Mouse (Mus musculus): ENCODE results near the gene Abhd6. TPM values are rescaled to one million over a fixed set of nuclear protein-coding genes. Genes with fewer than 3 reads are reported as not detected.
A peak's percentile ranks its signal among the peaks of the same experiment; 100 is the strongest.

Gene Abhd6
- total RNA-seq, 1 experiment from 2014 or later = 1.9 TPM

GRCm38 (mm10) chr14:8095562-8095950, 92.9 kb downstream of the Abhd6 start:
- no peak for ATAC-seq (replicated peaks; ENCODE audit: insufficient number of reproducible peaks, low FRiP score, low TSS enrichment, poor library complexity, severe bottlenecking)

- ATAC-seq (replicated peaks; ENCODE audit: insufficient number of reproducible peaks, low FRiP score, low TSS enrichment, poor library complexity, severe bottlenecking) = peak; percentile 80
Observed at GRCm38 (mm10) chr14:8097978-8098686, 95.4 kb downstream of the Abhd6 start, which contains the start of gene Pxk. Gene Pxk (plus strand): TSS chr14:8098211.

DNA sequence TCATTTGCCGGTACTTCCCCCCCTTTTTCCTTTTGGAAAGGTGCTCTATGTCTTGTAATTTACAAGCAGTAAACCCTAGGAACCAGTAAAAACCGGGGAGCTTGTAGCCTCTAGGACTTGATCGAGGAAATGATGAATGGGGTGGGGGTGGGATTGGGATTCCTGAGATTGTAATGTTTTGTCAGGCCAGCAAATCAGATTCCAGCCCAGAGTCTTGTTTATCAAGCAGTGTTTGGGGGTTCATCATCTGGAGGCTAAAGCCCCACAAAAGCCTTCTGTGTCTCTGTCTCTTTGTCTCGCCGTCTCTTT, 95.9 kb downstream of the Abhd6 start:
- ATAC-seq (replicated peaks; ENCODE audit: insufficient number of reproducible peaks, low FRiP score, low TSS enrichment, poor library complexity, severe bottlenecking) = no peak

DNA sequence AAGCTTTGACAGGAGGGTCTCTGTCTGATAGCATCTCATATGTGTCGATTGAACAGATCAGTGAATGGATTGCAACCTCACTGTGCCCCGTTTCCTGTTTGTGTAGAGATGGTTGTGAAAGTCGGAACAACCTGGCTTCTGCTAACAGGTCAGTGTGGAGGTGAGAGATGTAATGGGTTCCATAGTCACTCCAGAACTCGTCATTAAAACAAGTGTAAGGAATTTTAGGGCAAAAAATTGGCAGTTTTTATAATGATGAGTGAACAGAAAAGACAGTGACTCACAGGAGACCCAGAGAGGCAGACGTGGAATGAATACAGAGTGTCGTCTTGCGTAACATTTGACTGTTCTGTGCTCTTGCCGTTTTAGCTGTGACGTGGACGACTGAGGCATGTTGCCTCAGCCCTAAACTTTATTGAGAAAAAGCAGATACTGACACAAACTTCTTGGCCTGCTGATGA, 96.9 kb downstream of the Abhd6 start:
- ATAC-seq (replicated peaks; ENCODE audit: insufficient number of reproducible peaks, low FRiP score, low TSS enrichment, poor library complexity, severe bottlenecking) = peak; percentile 66

- no peak for ATAC-seq (replicated peaks; ENCODE audit: insufficient number of reproducible peaks, low FRiP score, low TSS enrichment, poor library complexity, severe bottlenecking)
Observed at GRCm38 (mm10) chr14:8101886-8102285, 99.2 kb downstream of the Abhd6 start.

DNA sequence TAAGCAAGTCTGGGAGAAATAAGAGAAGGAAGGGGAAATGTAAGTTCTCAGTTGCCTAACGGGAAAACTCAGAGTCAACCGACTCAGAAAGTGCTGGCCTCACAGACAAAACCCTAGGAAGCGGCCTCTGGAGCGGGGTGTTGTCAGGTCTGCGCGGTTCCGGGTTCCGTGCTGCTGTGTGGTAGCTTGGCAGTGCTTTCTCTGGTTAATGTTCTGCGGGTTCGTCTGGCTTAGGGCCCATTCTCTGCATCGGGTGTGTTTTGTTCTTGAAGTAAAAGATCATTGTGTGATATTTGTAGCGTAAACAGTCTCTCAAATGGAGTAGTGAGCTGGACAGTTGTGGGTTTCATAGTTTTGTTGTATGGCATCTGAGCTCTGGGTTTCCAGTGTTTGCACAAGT, 100.0 kb downstream of the Abhd6 start:
- no peak for ATAC-seq (replicated peaks; ENCODE audit: insufficient number of reproducible peaks, low FRiP score, low TSS enrichment, poor library complexity, severe bottlenecking)

Other genes starting within 250 kb of the Abhd6 start
- not detected in 3 replicates for gene Gm26661, start 211.3 kb upstream of the Abhd6 start, total RNA-seq (2017)
- 8.0 to 12.0 TPM (median 8.2 TPM) in 3 replicates for gene Flnb, start 184.9 kb upstream of the Abhd6 start, total RNA-seq (2017)
- gene Gm45521, start 45.6 kb upstream of the Abhd6 start, total RNA-seq (2017) = not detected in 3 replicates
- 0.58 to 4.0 TPM (median 0.64 TPM) in 3 replicates for gene Dnase1l3, start 8.3 kb upstream of the Abhd6 start, total RNA-seq (2017)
- gene Rpp14, start 77.5 kb downstream of the Abhd6 start, total RNA-seq (2017) = 12.5 to 30.2 TPM (median 29.2 TPM) in 3 replicates
- 39.4 to 49.1 TPM (median 39.6 TPM) in 3 replicates for gene Pxk, start 95.3 kb downstream of the Abhd6 start, total RNA-seq (2017)
- 102 to 144 TPM (median 122 TPM) in 3 replicates for gene Pdhb, start 170.1 kb downstream of the Abhd6 start, total RNA-seq (2017)
- gene Kctd6, start 211.2 kb downstream of the Abhd6 start, total RNA-seq (2017) = 4.7 to 13.6 TPM (median 13.4 TPM) in 3 replicates